Mouse (Mus musculus) small intestine, adult 2 months (tissue): ENCODE measurements around the gene Tbx1.

Experiments
- CTCF ChIP-seq: fragments of 200-500 bp; IDR thresholded peaks from 2 replicates; pipeline ENCODE4 v1.5.1; 2012; ENCODE audit warnings: low read depth, mild to moderate bottlenecking, control low read depth, inconsistent platforms, low read length, moderate library complexity, mixed read lengths; ENCODE audit not compliant: insufficient replicate concordance, insufficient read length; ENCODE audit errors: extremely low read depth
- POLR2A ChIP-seq: fragments of 200-500 bp; IDR thresholded peaks from 2 replicates; pipeline ENCODE4 v1.6.1; 2012; ENCODE audit warnings: low read depth, mild to moderate bottlenecking, control low read depth, inconsistent platforms, low read length, moderate library complexity

DNA sequence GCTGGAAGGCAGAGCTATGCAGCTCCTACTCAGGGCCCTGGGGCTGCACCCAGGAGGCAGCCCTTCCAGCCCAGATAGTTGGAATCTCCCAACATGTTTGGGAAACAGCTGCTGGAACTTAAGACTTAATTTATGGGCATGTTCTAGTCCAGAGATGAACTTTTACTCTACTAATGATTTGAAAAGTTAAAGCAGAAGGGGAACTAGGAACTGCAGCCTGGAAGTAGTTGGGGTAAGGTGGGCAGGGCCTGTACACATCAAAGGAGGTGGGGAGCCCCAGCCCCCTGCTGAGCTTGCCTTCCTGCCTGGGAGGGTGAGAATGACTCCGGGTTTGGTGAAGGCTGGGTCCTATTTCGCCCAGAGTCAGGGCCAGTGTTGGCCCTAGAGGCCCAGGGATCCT lies 35.8 kb downstream of the Tbx1 start:
- no peak for TF ChIP-seq CTCF
- no peak for TF ChIP-seq POLR2A
